Mouse (Mus musculus) adrenal gland, adult 18-20 months (tissue): ENCODE results near the gene Zfp609. TPM values are rescaled to one million over a fixed set of nuclear protein-coding genes. Genes with fewer than 3 reads are reported as not detected.
A peak's percentile ranks its signal among the peaks of the same experiment; 100 is the strongest.
"Not testable (repeated sequence)": the region's sequence is repeated elsewhere in the genome, so short reads cannot be mapped to it uniquely, and the experiment has no call there.

Source experiments
- DNase-seq, 2 experiments: peaks; one replicate each; pipeline ENCODE4 v3.0.0; 2021 to 2022; ENCODE audit warnings: low spot score in 2 of 2
- total RNA-seq, 2 experiments: library from RNA; stranded (reverse); gene quantifications; 1 replicate in 1 of 2; 2 replicates in 1 of 2; pipeline ENCODE4 v1.2.3; 2021

The Zfp609 gene
- total RNA-seq, 2 experiments from 2014 or later = 19.6 to 24.4 TPM

DNA sequence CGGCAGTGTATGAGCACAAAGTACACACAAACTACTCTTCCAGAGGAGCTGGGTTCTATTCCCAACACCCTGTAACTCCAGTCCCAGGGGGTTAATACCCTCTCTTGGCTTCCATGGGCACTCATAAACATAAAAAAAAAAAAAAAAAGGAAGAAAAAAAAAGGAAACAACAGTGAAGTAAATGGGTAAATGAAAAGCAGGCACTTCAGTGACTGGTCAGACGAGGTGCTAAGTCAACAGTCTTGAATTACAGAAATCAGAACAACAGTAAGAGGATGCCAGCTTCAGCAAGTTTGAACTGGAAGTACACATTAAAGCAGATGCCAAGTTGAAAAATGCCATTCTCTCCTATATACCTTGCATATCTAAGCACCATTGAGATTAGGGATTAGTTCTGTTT is 7.1 kb downstream of the Zfp609 start:
- no peak for DNase-seq

DNA sequence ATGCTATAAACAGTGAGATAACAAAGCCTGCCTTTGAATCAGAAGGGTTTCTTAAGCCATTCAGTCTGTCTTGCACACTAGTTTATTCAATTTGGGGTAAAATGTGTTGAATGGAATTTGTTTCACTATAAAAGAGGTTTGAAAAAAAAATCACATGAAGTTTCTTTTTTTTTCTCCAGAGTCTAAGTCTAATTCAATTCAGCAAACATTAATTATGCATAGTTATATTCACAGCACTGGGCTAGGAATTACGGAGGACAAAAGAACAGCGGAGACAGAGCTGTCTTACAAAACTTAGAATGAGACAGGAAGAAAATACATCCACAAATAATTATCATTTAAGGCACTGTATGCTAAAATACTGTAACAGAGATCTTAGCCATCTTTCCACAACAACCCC is 9.0 kb downstream of the Zfp609 start:
- no peak for DNase-seq

DNA sequence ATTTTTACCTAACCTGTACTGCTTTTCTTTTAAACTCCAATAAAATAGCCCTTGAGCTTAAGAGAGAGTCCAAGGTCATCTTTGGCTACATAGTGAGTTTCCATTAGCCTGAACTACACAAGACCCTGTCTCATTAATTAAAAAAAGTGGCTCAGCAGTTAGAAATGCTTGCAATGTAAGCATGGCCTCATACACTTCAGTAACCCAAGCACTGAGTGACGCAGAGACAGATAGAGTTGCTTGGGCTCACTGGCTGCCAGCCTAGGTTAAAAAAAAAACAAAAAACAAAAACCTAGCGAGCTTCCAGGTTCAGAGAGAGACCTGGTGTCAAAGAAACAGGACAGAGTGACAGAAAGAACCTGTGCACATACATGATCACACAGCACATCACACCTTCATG is 14.5 kb downstream of the Zfp609 start:
- no peak for DNase-seq

DNA sequence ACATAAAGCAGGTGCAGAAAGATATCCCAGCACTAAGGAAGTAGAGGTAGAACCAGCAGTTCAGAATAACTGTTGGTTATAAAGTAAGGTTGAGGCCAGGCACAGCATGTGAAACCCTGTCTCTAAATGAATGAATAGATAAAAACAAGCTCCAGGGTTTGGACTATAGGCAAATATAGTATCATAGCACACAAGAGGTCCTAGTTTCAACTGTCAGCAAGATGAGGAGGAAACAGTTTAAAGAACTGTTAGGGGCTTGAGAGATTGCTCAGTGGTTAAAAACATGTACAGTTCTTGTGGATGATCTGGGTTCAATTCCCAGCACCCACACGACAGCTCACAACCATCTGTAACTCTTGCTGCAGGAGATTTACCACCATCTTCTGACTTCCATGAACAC is 15.6 kb downstream of the Zfp609 start:
- DNase-seq = no peak

DNA sequence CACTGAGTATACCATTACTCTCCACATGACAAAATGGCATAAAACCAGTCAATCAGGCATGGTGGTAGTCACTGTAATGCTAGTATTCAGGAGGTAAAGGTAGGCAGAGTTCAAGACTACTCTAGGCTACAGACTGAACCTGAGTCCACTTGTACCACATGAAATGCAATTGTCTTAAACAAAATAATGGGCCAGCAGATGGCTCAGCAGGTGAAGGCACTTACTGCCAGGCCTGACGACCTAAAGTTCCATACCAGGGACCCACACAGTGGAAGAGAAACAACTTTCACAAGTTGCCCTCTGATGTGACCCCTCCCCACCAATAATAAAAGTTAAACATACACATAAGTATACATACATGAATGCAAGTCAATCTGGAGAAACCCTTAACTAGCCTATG is 19.5 kb downstream of the Zfp609 start:
- DNase-seq = no peak

DNA sequence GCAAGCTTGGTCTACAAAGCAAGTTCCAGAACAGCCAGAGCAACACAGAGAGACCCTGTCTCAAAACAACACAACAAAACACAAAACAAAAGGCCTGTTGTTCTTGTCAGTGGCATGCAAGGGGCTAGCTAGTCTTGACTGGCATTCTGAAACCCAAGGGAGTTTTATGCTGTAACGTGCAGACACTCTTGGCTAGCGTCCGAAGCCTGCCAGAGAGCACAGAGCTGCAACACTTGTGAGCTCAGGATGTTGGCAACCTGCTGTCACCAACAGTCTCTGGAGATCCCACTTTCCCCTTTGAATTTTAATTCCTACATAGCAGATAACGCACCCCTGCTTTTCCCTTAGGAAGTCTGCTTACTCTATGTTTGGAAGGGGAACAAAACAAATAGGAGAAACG is 20.1 kb downstream of the Zfp609 start:
- no peak for DNase-seq

DNA sequence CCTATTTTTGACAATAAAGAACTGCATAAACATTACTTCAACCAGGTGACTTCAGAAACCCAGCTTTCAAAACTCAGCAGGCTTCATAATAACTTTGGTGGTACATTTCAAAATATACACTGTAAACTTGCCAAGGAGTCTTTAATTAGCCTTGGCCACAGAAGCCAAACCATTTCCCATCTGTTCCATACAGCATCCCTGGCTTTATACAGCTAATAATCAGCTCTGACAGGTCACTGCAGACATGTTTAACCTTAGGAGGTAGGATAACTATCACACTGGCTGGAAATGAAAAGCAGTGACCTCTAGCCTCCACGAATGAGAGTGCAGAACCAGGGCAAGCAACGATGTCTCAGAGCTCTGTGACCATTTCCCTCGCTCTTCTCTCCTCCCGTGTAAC is 27.6 kb downstream of the Zfp609 start:
- no peak for DNase-seq

DNA sequence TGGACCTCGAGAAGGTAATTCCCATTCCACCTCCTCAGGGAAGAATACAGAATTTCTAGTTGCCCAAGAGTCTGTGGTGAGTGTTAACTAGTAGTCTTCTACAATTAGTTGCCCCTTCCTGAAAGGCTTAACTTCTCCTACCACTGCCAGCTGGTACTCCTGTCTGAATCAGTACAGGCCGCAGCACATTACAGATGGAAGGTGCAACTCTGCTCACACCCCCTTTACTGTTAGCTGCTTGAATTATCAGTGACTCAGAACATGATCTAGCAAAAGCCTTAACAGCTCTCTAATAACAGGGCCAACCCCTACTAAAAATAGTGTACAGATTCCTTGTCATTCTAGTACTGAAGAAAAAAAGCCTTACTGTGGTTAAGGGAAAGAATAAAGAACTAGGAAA is 31.7 kb downstream of the Zfp609 start:
- DNase-seq = no peak

DNA sequence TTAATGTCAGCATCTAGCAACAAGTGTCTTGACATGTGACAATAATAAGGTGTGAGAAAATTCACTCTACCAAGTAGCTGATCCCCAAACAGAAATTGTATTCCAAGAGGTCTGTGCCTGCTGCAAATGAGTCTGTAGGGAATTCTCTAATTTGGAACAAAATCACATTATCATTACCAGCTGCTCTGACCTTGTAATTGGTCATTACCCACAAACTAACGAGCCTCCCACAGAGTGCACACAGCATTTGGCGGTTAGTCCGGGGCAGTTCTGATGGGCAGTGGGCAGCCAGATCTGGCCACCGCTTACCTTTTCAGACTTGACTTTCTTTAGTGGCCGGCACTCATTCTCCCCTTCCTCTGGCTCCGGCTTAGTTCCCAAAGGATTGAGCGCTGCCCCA is 33.1 kb downstream of the Zfp609 start:
- no peak for DNase-seq

DNA sequence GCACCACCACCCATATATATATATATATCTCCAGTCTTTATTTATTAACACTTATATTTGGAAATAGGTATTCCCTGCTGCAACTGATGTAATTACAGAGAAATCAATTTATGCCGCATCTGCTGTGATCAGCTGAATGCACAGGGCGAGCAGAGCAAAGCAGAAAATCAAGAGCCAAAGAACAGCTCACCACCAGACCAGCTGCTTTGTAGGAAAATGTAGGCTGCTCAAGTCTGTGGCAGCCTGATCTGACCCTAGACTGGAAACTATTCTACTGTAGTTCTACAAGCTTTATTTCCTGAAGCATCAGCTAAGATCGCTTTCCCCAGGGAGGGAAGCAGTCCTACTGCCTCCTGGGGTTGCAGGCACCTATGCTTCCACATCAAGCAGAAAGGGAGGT is 33.9 kb downstream of the Zfp609 start:
- no peak for DNase-seq

DNA sequence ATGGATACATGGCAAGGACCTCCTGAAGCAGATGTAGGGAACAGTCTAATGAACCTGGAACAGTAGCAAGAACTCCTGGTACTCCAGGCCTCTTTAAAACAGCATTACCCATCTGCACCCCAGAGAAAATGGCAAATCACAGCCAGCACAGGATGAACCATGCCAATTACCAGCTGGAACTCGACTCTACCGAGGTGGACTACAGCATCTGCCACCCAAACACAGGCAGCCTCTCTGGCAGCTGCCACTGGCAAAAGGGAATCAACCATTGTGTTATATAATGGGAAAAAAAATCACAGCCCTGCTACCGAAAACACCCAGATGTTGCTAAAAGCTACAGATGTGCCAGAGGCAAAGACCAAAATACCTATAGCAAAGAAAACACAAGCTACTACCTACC is 34.3 kb downstream of the Zfp609 start:
- DNase-seq = no peak

DNA sequence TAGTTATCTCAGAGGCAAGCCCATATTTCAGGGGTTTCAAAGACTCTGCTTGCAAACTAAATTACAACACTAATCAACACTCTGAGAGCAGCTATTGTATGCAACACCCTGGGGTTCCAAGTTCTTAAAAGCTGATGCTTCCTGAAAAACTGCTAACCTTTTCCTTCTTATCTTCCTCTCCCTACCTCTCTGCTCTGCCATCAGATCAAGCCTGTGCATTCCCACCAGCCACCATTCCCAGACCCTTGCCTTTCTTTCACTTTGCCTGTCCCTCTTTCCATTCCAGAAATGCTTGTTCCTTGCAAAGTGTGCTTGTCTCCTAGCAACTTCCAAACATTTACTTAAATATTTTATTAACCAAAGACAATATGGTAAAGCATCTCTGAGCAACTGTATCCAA is 35.5 kb downstream of the Zfp609 start:
- DNase-seq = no peak

DNA sequence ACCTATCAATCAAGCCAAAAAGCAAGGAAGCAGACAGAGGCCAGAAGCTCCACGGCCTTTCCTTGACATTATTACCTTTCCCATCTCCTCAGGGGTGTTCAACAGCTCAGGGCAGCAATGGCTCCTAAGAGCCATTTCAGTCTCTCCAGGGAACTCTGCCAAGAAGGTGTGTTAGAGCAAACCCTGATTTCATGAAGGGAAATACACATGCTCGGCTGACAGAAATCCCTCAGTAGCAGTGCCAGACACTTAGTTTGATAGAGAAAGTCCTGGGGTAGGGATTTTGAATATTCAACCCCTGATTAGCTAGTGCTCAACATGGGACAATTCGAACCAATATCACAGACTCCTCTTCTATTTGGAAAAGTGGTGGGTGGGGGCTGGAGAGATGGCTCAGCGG is 36.3 kb downstream of the Zfp609 start:
- no peak for DNase-seq

DNA sequence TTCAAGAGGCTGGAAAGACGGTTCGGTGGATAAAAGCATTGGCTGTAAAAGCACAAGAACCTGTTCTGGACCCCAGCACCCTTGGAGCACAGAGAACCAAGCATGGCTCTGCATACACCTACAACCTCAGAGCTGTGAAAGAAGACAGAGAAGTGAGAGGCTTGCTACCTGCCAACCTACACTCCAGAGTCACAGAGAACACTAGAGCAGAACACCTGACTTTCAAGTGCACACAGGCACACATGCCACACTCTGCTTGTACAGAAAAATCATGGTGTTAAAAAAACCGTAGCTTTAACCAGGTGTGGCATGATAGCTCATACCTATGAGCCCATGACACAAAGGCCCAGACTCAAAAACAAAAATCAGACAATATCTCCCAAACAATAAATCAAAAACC is 37.6 kb downstream of the Zfp609 start:
- no peak for DNase-seq

DNA sequence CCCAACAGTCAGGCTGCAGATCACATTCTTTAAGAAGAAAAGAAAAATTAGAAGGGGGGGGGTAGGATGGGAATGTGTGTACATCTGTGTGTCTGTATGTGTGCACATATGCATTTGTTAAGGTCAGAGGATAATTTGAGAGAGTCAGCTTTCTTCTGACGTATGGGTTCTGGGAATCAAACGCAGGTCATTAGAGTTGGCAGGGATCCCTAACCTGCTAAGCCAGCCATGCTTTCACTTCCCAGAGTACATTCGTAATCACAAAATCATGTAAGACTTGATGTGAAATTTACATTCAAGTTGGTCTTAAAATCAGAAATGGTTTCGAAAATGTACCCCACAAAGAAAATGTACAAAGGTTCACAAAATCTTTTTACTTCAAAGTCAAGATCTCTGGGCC is 38.8 kb downstream of the Zfp609 start:
- DNase-seq = no peak

DNA sequence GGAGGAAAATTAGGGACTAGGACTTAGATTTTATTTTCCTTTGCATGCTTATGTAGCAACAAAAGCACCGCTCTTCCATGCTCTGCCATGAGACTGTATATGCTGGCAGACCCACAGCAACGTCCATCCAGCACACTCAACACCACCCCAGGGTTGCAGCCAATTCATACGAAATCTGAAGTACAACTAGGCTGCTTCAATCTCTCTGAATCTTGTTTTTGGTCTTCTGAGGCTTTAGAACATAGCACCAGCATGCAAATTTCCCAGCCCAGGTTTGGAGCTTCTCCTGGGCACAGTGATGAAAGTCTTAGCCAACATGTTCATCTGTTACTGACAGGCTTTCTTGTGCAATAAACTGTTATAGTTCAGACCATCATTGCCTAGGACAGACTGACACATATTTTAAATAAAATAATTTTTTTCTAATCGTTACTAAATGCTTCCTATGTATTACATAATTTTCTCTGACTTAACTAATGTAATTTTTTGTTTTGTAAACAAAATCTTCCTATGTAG is 39.5 kb downstream of the Zfp609 start:
- DNase-seq = no peak

DNA sequence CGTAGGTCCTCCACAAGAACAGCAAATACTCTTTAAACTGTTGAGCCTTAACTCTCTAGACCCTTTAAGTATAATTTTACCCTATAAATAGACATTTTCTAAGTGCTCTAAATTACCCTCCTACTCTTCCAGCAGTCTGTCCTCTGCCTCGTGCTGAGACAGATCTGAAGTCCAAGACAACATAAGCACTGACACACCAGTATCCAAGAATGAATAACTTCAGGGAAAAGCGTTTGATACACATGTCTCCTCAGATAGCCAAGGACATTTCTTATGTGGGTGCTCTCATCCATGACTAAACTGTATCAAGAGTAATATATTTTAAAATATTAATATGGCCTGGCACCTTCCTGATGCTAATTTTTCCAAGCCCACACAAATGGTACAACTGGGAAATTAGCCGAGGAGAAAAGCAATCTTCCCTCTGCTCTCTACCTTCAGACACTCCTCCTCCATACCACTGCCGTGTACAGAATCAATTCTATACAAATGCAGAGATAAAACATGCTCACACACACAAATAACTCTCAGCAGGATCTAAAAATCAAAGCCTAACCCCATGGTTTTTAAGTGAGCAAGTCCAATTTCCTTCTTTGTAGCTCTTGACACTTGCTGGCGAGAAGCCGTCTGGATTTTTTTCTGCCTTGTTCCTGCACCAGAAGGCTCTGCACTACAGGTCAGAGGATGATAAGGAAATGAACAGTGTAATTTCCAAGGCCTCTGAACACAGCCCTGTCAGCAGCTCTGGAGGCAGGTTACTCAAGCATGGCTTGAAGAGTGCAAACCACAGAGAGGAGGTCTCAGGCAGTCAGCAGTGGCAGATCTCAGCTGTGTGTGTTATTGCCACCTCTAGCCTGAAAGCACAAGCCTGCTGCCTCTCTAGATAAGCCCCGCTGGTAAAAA is 40.2 kb downstream of the Zfp609 start:
- DNase-seq = peak in 1 of 2 experiments; percentile 31

DNA sequence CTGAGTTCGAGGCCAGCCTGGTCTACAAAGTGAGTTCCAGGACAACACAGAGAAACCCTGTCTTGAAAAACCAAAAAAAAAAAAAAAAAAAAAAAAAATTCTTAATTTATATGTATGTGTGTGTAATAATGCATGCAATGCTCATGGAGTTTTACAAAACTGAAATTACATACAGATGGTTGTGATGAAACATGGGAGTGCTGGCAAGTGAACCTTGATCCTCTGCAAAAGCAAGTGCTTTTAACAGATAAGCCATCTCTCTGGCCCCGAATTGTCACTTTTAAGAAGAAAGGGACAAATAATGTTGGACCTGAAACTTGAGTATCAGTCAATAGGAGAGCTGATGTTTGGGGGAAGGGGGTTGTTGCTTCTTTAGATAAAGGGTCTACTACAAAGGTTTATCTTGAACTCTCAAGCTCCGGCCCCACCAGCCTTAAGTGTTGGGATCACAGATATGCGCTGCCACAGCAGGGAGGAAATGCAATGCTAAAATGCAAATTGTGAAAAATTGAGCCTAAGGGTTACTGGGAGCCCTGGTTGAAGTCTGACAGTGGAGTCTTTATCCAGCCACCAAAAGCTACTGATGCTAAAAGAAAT is 41.5 kb downstream of the Zfp609 start:
- DNase-seq = no peak

DNA sequence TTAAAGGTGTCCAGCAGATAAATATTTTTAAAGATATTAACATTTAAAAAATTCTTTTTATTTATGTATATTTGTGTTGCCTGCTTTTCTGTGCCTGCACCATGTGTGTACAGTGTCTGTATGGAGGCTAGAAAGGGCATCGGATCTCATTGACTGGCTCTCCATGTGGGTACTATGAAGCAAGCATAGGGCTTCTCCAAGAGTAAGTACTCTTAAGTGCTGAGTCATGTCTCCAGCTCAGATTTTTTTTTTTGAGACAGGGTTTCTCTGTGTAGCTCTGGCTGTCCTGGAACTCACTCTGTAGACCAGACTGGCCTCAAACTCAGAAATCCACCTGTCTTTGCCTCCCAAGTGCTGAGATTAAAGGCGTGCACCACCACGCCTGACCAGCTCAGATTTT is 47.7 kb downstream of the Zfp609 start:
- DNase-seq = not testable (repeated sequence)

DNA sequence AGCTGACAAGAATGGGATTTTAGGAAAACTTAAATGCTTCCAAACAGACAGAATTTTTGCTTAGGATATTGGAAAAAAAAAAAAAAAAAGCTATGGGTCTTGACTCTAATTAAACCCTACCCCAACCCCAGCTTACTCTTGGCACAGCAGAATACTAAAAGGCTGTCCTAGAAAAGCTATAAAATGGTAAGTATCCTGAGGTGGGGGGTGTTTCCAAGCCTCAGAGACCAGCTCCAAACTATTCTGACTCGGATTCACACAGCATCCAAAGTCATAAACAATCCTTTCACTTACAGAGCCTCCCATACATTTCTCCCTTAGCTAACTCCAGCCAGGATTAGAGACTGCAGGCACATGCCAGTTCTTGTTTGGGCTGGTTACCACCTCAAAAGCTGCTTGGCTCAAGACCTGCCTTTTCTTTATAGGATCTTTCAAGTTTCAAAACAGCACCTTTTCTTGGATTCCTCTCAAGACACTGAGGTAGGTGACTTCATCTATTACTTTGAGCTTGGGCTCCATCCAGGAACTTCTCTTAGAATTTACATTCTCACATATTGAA is 50.4 kb downstream of the Zfp609 start:
- DNase-seq = no peak

DNA sequence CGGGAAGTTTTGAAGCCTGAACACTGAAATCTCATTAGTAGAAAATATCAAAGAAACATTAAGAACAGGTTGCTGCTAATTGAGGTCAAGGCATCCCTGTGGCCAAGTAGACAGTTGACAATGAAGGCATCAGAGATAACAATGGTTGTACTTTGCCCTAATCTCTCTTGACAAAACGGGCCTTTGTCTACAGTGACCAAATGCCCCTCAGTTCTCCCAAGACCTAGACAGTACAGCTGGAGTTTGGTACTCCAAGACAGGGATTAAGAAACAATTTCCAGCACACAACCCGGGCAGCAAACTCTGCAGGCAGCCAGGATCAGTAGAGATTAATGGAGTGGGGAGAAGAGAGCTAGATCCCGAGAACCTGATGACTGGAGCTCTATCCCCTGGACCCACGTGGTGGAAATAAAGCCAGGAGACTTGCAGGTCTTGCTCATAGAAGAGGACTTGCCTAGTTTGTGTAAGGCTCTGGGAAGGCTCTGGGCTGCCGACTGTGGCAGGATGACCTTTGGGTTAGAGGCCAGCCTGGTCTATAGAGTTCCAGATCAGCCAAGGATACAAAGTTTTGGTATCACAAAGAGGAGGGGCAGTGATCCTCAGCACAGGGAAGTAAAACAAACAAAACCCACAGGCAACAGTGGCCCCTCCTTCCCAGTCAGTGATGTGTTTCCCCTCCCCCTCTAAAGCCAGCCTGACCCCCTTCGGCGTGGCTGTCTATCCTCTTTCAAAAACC is 51.1 kb downstream of the Zfp609 start:
- DNase-seq = no peak

DNA sequence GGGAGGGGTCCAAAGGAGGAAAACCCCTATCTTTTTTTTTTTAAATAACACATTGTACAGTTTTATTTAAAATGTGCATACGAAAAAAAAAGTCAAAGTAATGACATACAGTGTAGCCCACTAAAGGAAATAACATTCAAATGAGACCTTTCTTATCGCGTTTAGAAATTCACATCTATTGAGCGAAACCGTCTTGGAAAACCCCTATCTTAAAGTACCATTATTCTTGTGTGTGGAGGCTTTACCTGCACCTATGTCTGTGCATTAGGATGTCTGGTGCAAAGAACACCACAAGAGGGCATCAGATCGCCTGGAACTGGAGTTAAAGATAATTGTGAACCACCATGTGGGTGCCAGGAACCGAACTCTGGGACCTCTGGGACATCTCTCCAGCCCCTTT is 53.6 kb downstream of the Zfp609 start:
- no peak for DNase-seq
